In genomic region chr3:108844026-108844425, GRCm38 (mm10) we compare ENCODE assay signal across 27 mouse cellular contexts. TPM values are rescaled to one million over a fixed set of nuclear protein-coding genes. Genes with fewer than 3 reads are reported as not detected.
DNase-seq lines count a peak whose midpoint lies in the region; ATAC-seq and TF ChIP-seq lines count a peak whose summit lies in the region.
"Had no signal": no experiment of that assay in that cellular context is flagged by ENCODE, and none has a peak within 500 bp of the region (broad histone marks: within the 10 kb centered on the region; RNA-seq: fewer than 3 reads in every experiment).

No protein-coding gene starts in this region.

- TF ChIP-seq POLR2A in myocyte (IDR thresholded peaks at IDR 0.05; ENCODE audit: insufficient read length, low read depth), result no peak

- H3K4me3 ChIP-seq in intestine, embryonic 14.5 days (ENCODE audit: low read depth, low read length), result no peak overlapping the region
- no peak overlapping the region for H3K4me3 ChIP-seq in intestine, embryonic 15.5 days (replicated peaks)
- H3K4me3 ChIP-seq in myocyte, result no peak overlapping the region
- H3K4me3 ChIP-seq: embryonic facial prominence, embryonic 12.5 days; embryonic facial prominence, embryonic 15.5 days; gastrocnemius, adult 2 months; hindbrain, embryonic 10.5 days; hindbrain, embryonic 13.5 days had no signal

- no peak overlapping the region for H3K4me2 ChIP-seq in intestine, embryonic 14.5 days (ENCODE audit: low read length)
- no peak overlapping the region for H3K4me2 ChIP-seq in intestine, embryonic 15.5 days (replicated peaks)
- H3K4me2 ChIP-seq in myocyte (ENCODE audit: low read depth), result peak overlapping the region; percentile 10
- H3K4me2 ChIP-seq: embryonic facial prominence, embryonic 12.5 days; embryonic facial prominence, embryonic 15.5 days; heart, embryonic 11.5 days; hindbrain, embryonic 13.5 days had no signal

- H3ac ChIP-seq in myocyte (ENCODE audit: control insufficient read depth, insufficient read length), result no peak overlapping the region

- ATAC-seq in intestine, embryonic 14.5 days (replicated peaks; ENCODE audit: low FRiP score, low TSS enrichment, low read depth), result no peak
- ATAC-seq in intestine, embryonic 15.5 days, result no peak
- ATAC-seq: CD4-positive, CD25-positive, alpha-beta regulatory T cell, adult 4 months; forebrain, embryonic 14.5 days; forebrain, postnatal 0 days; hindbrain, embryonic 16.5 days; intestine, postnatal 0 days had no signal

- DNase-seq in adrenal gland, postnatal 36 days, result peak; percentile 11 to 26
- no peak for DNase-seq in adrenal gland, adult 8-10 months
- DNase-seq in intestine, embryonic 14.5 days (ENCODE audit: low spot score), result peak; percentile 23
- DNase-seq in layer of hippocampus, adult 8-10 months (ENCODE audit: low spot score in 2 of 2), result no peak
- DNase-seq: cerebellum, adult 11 months; cerebellum, adult 2 months; cerebellum, adult 9-11 months; cerebellum, postnatal 25 days; forebrain, postnatal 0 days; gastrocnemius, adult 2 months; gastrocnemius, postnatal 14 days; heart, adult 18-20 months; heart, postnatal 36 days had no signal

- H3K27ac ChIP-seq in intestine, embryonic 14.5 days (ENCODE audit: low read depth), result no peak overlapping the region
- H3K27ac ChIP-seq in intestine, embryonic 15.5 days, result no peak overlapping the region
- H3K27ac ChIP-seq: embryonic facial prominence, embryonic 12.5 days; embryonic facial prominence, embryonic 15.5 days; gastrocnemius, adult 2 months; hindbrain, embryonic 10.5 days; hindbrain, embryonic 13.5 days had no signal

- H3K79me2 ChIP-seq in myocyte (ENCODE audit: control insufficient read depth, insufficient read depth), result peaks cover 8% of the 10 kb centered on the region

- peaks cover 3% of the 10 kb centered on the region for H3K4me1 ChIP-seq in intestine, embryonic 14.5 days (replicated peaks; ENCODE audit: control insufficient read depth, insufficient read depth, low read length)
- H3K4me1 ChIP-seq in intestine, embryonic 15.5 days (replicated peaks), result peaks cover 2% of the 10 kb centered on the region; the same call in 1 of the 2 replicates

- H3K36me3 ChIP-seq in intestine, embryonic 14.5 days (ENCODE audit: control insufficient read depth, insufficient read depth, low read length), result no peaks in the 10 kb centered on the region
- H3K36me3 ChIP-seq in intestine, embryonic 15.5 days, result no peaks in the 10 kb centered on the region
- no peaks in the 10 kb centered on the region for H3K36me3 ChIP-seq in myocyte (ENCODE audit: control insufficient read depth, insufficient read depth)
- H3K36me3 ChIP-seq: embryonic facial prominence, embryonic 12.5 days; embryonic facial prominence, embryonic 15.5 days; hindbrain, embryonic 10.5 days; hindbrain, embryonic 13.5 days had no signal

- no peak overlapping the region for H3K9ac ChIP-seq in intestine, embryonic 14.5 days (ENCODE audit: low read length)
- H3K9ac ChIP-seq in intestine, embryonic 15.5 days, result no peak overlapping the region
- H3K9ac ChIP-seq: embryonic facial prominence, embryonic 12.5 days; embryonic facial prominence, embryonic 15.5 days; forebrain, postnatal 0 days; hindbrain, embryonic 13.5 days had no signal

- 84% methylated on average over 6 of the region's 6 CpGs for WGBS in intestine, embryonic 14.5 days
- WGBS in intestine, embryonic 15.5 days, result 86% methylated on average over 6 of the region's 6 CpGs

- H3K9me3 ChIP-seq in intestine, embryonic 14.5 days (ENCODE audit: control insufficient read depth, low read length), result no peaks in the 10 kb centered on the region
- no peaks in the 10 kb centered on the region for H3K9me3 ChIP-seq in intestine, embryonic 15.5 days
- H3K9me3 ChIP-seq: embryonic facial prominence, embryonic 12.5 days; embryonic facial prominence, embryonic 15.5 days; hindbrain, embryonic 10.5 days; hindbrain, embryonic 13.5 days had no signal

- no peaks in the 10 kb centered on the region for H3K27me3 ChIP-seq in intestine, embryonic 14.5 days (replicated peaks; ENCODE audit: control insufficient read depth, insufficient read depth, low read length)
- no peaks in the 10 kb centered on the region for H3K27me3 ChIP-seq in intestine, embryonic 15.5 days (replicated peaks)
- no peaks in the 10 kb centered on the region for H3K27me3 ChIP-seq in myocyte (ENCODE audit: control insufficient read depth, insufficient read depth, insufficient read length)
- H3K27me3 ChIP-seq: embryonic facial prominence, embryonic 12.5 days; embryonic facial prominence, embryonic 15.5 days; hindbrain, embryonic 13.5 days had no signal

TF ChIP-seq in myocyte, 11 proteins besides CTCF, POLR2A, EP300 and RAD21:
- TF ChIP-seq REST (IDR thresholded peaks at IDR 0.05; ENCODE audit: insufficient read depth, insufficient read length) (no peak), MAX (IDR thresholded peaks at IDR 0.05; ENCODE audit: low read depth) (no peak), MYOD1 (IDR thresholded peaks at IDR 0.05; ENCODE audit: control insufficient read depth in 1 of 3, insufficient read length in 2 of 3, low read depth in 2 of 3) (no peak), CEBPB (IDR thresholded peaks at IDR 0.05; ENCODE audit: insufficient read depth, poor library complexity, severe bottlenecking) (no peak), E2F4 (IDR thresholded peaks at IDR 0.05; ENCODE audit: insufficient read depth) (no peak), MYOG (IDR thresholded peaks at IDR 0.05; ENCODE audit: control insufficient read depth in 1 of 3, insufficient read depth in 1 of 3, insufficient read length in 2 of 3, low read depth in 2 of 3) (no peak), TCF12 (IDR thresholded peaks at IDR 0.05; ENCODE audit: insufficient read depth, poor library complexity, severe bottlenecking) (no peak), POLR2AphosphoS2 (IDR thresholded peaks at IDR 0.05; ENCODE audit: insufficient read length, low read depth) (no peak), SRF (IDR thresholded peaks at IDR 0.05; ENCODE audit: control insufficient read depth, insufficient read length, low read depth) (no peak), TCF3 (IDR thresholded peaks at IDR 0.05; ENCODE audit: insufficient read length, low read depth) (no peak), USF1 (IDR thresholded peaks at IDR 0.05; ENCODE audit: low read depth) (no peak)

RNA-seq across cellular contexts. Expression of gene Stxbp3, which starts 3.7 kb away (rescaled TPM):
- 10 to 100 TPM; 48.9 to 61.5 TPM for total RNA-seq in adrenal gland, postnatal 36 days (2021)
- 10 to 100 TPM; 59.8 to 75.3 (median 63.4) TPM for total RNA-seq in adrenal gland, adult 8-10 months (2022)
- polyA plus RNA-seq in intestine, embryonic 14.5 days (2014; fragmentation: Nextera tagmentation; extraction: Ambion mirVana), result 38.7 and 41.5 TPM in 2 replicates
- 44.3 and 46.0 TPM in 2 replicates for polyA plus RNA-seq in intestine, embryonic 15.5 days (2015; fragmentation: Nextera tagmentation; extraction: Ambion mirVana)
- 11.9 TPM for polyA plus RNA-seq in myocyte (2012; fragmentation: generic; extraction: Trizol)
- 10 to 100 TPM; 22.8 to 39.8 (median 30.9) TPM for total RNA-seq in layer of hippocampus, adult 8-10 months (2022)

RNA-seq across cellular contexts. Expression of gene Fndc7, which starts 45.8 kb away (rescaled TPM):
- total RNA-seq in adrenal gland, postnatal 36 days (2021), result under 1 TPM; 0.17 to 0.40 TPM
- 1 to 10 TPM in 2 of 4 experiments, under 1 TPM in 2; 0.35 to 2.2 (median 0.90) TPM for total RNA-seq in adrenal gland, adult 8-10 months (2022)
- 0.09 and 0.19 TPM in 2 replicates for polyA plus RNA-seq in intestine, embryonic 14.5 days (2014; fragmentation: Nextera tagmentation; extraction: Ambion mirVana)
- polyA plus RNA-seq in intestine, embryonic 15.5 days (2015; fragmentation: Nextera tagmentation; extraction: Ambion mirVana), result 0.05 and 0.14 TPM in 2 replicates
- polyA plus RNA-seq in myocyte (2012; fragmentation: generic; extraction: Trizol), result 0.26 TPM
- under 1 TPM in 1 of 4 experiments, not detected in 3; 0.13 TPM for total RNA-seq in layer of hippocampus, adult 8-10 months (2022)
- total RNA-seq: MEL had no signal
- polyA plus RNA-seq: forebrain, embryonic 11.5 days; forebrain, embryonic 14.5 days; forebrain, postnatal 0 days; heart, embryonic 11.5 days; heart, postnatal 0 days had no signal

Comparison
In these comparisons a context has a peak if more than half of its experiments do, and no peak if none do; other contexts are left out.
1. DNase-seq: peak in adrenal gland, postnatal 36 days (2 of 2) and intestine, embryonic 14.5 days (single experiment); none in adrenal gland, adult 8-10 months (single experiment) and layer of hippocampus, adult 8-10 months (0 of 2).